Mouse (Mus musculus) thymus, adult 2 months (tissue): ENCODE results near the gene Creb3l2.

Experiments
- CTCF ChIP-seq: fragments of 200-500 bp; IDR thresholded peaks from 2 replicates; pipeline ENCODE4 v1.5.1; 2012; ENCODE audit warnings: mild to moderate bottlenecking, control low read depth, low read length, moderate library complexity, borderline replicate concordance; ENCODE audit not compliant: control insufficient read depth, poor library complexity, insufficient read depth; ENCODE audit errors: extremely low read depth
- POLR2A ChIP-seq: fragments of 200-500 bp; IDR thresholded peaks from 2 replicates; pipeline ENCODE4 v1.6.1; 2012; ENCODE audit warnings: mild to moderate bottlenecking, low read length, control low read depth, moderate library complexity; ENCODE audit not compliant: control insufficient read depth, poor library complexity, insufficient read depth; ENCODE audit errors: extremely low read depth

GRCm38 (mm10) chr6:37351731-37352380, 90.1 kb downstream of the Creb3l2 start:
- no peak for TF ChIP-seq POLR2A
- TF ChIP-seq CTCF: no peak
